Mouse (Mus musculus) urinary bladder, postnatal 4 days (tissue): ENCODE measurements around the gene Clint1.
"Not testable (repeated sequence)": the region's sequence is repeated elsewhere in the genome, so short reads cannot be mapped to it uniquely, and the experiment has no call there.

Experiments
- DNase-seq, 2 experiments: peaks; one replicate each; pipeline ENCODE4 v3.0.0; 2021 to 2022; ENCODE audit warnings: low spot score in 2 of 2

Gene Clint1

DNA sequence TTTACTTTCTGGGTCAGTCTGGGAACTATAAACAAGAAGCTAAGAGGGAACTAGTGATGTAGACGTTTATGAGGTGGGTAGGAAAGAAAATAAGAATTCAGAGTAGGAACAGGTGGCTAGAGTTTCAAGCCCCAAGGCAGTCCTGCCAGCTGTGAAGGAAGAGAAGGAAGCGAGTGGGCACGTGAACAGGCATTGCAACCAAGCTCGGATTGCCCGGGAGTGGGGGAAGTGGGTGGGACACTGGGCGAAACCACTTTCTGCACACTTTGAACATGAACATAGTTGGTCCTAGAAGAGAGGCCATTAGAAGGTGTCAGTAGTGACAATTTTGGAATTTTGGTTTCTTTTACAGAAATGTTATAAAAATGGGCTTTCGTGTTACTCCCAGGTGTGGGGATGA, 4.3 kb upstream of the Clint1 start:
- no peak for DNase-seq

DNA sequence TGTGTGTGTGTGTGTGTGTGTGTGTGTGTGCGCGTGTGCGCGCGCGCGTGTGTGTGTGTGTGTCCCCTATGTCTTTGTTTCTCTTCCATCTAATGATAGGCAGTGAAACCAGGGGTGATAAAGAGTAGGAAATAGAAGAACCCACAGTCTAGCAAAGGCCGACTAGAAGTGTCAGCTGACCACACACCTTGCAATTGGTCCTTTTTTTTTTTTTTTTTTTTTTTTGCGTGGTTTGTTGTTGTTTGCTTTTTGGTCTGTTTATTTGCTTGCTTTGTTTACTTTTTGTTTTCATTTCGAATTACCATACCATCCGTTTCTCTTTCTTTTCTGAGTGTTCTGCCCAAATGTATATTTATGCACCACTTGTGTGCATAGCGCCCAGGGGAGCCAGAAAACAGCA, 3.6 kb upstream of the Clint1 start:
- no peak for DNase-seq

DNA sequence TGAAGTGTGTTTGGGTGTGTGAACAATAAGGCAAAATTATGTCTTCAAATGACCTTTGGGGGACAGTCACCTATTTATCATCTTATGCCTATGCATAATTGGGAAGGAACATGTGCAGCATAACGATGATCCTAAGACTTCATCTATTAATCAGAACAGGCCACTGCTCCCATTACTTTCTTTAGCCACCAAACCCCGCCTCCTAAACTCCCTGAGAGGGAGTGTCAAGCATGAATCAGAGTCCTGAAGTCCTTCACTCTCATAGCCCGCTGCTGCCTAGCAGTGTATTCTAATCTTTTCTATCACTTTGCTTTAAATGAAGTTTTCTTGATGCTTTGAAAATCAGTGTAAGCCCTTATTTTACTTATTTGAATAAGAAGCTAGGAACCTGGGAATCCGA, 2.6 kb upstream of the Clint1 start:
- no peak for DNase-seq

- DNase-seq: no peak
Observed at GRCm38 (mm10) chr11:45849859-45850258, 2.0 kb upstream of the Clint1 start.

DNA sequence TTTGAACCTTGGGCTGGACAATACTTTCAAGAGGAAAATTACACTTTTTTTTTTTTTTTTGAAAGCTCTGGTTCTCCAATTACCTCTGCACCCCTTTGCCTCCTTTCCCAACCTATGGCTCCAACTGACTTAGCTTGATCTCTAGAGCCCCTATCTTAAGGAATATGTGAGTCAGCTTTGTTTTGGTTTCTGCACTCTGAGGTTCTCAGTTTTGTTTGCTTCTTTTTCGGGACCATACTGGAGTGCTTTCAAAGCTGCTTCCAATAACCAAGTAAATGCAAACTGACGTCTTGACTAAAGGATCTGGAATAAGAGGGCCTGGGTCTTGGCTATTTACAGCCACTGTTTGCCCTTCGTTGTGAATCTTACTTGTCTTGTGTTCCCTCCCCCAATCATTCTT, 1.5 kb upstream of the Clint1 start:
- no peak for DNase-seq

DNA sequence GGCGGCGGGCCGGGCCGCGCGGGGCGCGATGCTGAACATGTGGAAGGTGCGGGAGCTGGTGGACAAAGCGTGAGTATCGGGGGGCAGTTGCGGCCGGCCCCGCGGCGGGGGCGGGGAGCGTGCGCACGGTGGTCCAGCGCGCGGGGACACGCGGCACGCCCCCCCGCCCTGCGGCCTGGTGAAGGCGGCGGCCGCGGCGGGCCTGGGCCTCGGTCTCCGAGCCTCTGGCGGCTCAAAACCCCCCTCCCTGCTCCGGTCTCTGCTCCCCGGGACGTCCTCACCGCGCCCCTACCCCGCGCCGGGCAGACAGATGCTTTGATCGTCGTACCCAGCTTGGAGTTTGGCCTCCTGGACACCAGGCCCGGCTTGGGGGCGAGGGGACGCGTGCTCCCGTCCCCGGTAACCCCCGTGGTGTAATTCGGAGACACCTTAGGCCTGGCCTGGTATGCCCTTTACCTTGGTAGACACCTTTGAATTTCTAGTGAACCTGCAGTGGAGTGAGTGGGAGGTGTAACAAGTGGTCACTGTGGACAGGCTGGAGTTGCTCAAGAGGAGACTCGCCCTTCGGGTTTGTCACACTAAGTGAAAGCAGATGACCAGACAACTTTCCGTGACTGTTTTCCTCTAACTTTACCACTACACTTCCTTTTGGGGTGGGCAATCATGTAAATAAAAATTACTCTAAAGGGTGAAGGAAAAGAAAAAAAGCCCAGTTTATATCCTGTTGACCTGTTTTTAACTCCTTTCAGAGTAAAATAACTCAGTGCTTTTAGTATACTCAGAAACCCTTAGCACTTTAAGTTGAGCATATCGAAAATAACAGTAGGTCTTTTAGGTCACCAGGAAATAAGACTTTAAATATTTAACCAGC, 508 bp downstream of the Clint1 start:
- DNase-seq: peak in 1 of 2 experiments; percentile 22

DNA sequence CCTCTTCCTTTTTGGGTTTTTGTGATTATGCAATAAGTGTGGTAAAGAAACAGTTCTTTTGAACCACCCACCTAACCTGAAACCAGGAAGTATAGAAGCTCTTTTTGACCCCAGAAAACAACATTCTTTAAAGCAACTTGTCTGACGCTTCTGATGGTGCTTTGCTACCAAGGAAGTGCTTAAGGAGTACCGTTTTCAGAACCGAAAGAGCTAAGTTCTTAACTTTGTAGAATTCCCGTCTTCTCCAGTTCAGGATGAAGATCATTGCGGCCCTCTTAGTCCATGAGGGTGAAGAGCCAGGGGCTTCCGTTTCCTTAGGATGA, 1.1 kb downstream of the Clint1 start:
- no peak for DNase-seq

GRCm38 (mm10) chr11:45853916-45854315, 2.1 kb downstream of the Clint1 start:
- no peak for DNase-seq

DNA sequence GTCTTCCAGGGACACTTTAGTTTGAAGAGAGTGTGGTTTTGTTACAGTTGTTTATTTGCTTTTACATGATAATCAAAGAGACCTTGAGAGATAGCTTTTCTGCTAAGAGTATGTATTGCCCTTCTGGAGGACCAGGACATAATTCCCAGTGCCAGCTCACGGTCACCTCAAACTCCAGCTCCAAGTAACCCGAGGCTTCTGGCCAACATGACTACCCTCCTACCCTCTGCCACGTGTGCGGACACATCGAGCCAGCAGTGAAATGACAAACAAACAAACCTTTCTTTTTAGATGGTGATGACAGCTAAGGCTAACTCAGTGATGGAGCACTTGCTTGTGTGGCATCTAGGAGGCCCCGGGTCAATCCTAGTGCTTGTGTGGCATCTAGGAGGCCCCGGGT, 2.5 kb downstream of the Clint1 start:
- no peak for DNase-seq

DNA sequence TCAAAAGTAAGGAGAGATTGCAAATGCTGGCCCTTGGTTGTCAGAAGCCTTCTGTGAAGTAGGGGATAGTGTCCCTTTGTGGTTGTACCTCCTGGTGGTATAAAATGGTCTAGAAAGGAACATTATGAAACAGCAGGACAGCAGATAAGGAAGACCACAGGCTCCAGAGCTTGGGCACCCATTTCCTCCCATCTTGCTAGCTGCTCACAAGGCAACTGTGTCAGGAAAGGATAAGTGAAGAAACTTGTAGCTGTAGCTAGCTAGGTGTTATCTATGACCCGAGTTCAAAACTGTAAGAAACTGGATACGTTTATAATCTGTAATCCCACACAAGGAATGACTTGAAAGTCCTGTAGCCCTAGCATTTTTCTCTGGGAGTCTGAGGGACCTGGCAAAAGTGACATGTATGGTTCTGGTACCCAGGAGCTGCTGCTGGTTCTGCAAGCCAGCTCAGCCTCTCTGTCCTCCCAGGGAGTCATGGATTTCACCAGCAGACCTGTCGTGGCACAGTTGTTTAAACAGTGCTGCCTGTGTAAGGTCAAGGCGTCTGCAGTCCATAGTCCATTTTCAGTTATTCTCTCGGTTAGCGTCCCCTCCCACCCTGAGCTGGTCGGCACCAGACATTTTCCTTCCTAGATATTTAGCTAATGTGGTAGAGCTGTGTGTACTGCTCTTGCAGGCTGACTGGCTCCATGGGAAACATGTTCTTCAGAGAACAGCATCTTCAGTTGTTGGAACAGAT, 3.7 kb downstream of the Clint1 start:
- no peak for DNase-seq

- no peak for DNase-seq
Observed at GRCm38 (mm10) chr11:45856149-45856516, 4.3 kb downstream of the Clint1 start.

GRCm38 (mm10) chr11:45861334-45861733, 9.5 kb downstream of the Clint1 start:
- DNase-seq: no peak

DNA sequence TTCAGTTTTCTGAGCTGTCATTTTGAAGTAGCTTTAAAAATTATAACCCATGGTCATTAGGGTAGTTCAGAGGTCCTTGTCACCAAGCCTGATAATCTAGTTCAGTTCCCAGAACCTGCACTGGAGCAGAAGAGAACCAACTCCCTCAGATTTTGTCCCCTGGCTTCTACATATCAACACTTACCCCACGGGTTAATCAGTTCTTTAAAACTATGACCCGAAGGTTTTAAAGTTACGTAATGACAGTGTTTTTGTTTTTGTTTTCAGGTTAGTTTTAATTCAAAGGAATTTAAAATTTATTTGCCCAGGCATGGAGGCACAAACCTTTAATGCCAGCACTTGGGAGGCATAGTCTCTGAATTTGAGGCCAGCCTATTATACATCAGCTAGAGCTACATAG, 12.6 kb downstream of the Clint1 start:
- DNase-seq: no peak

DNA sequence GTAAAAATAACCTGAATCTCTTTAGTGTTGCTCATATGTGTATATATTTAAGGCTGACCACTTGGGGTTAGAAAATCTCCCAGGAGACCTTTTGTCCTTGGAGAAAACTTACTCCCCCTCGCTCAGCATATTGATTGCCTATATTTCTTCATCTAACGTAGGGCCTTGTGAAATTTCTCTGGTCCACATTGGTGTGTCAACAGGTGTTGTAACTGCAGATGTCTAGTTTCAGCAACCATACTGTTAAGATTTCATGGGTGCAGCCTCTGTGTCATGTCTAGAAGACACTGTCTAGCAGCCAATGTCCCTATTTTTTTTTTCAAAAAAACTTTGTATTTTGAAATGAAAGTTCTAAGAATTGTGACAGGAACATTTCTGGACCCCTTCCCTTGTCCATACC, 14.0 kb downstream of the Clint1 start:
- DNase-seq: no peak

DNA sequence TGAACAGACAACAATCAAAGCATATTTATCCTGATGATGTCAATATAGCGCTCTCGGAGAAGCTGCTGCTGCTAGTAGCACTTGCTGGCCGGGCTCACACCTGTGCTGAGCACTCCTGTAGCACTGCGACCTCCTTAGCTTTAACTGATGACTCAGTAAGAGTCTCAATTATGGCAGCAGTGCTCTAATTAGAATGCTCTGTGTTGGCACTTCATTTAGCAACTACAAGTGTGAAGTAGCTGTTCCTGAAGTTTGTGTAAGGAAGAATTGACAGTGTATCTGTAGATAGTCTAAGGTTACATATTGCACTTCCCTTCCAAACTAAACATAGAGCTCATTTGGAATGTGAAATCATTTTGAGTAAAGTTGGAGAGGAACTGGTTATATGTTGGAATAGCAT, 14.7 kb downstream of the Clint1 start:
- DNase-seq: no peak

GRCm38 (mm10) chr11:45873666-45874065, 21.8 kb downstream of the Clint1 start:
- no peak for DNase-seq

GRCm38 (mm10) chr11:45874251-45874650, 22.4 kb downstream of the Clint1 start:
- no peak for DNase-seq

DNA sequence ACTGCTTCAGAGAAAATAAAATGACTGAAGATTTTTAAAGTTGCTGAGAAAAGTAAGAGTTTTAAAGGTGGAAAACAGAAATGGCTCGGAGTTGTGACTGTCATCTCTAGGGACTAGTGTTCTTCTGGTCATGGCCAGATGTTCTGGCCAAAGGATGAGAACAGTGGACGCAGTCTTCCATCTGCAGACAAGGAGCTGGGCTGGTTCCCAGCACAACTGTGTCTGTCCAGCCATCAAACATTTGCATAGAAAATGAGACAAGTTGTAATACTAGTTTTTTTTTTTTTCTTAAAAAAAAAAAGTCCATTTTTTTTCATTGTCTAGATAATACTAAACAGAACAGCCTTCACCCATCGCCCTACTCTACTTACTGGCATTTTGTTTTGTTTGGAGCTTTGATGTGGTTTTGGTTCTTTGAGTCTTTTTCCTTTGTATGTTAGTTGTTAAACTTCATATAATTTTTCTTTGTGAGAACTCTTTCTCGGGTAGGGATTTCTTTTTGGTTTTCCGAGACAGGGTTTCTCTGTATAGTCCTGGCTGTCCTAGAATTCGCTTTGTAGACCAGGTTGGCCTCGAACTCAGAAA, 23.6 kb downstream of the Clint1 start:
- DNase-seq: no peak

- no peak for DNase-seq
Observed at GRCm38 (mm10) chr11:45876036-45876435, 24.2 kb downstream of the Clint1 start.

DNA sequence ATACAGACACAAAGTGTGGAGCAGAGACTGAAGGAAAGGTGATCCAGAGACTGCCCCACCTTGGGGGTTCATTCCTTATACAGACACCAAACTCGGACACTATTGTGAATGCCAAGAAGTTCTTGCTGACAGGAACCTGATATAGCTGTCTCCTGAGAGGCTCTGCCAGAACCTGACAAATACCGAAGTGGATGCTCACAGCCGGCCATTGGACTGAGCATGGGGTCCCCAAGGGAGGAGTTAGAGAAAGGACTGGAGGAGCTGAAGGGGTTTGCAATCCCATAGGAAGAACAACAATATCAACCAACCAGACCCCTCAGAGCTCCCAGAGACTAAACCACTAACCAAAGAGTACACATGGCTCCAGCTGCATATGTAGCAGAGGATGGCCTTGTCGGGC, 27.5 kb downstream of the Clint1 start:
- DNase-seq: not testable (repeated sequence)

- DNase-seq: peak in 1 of 2 experiments; percentile 24
Observed at GRCm38 (mm10) chr11:45881026-45881682, 29.3 kb downstream of the Clint1 start.

GRCm38 (mm10) chr11:45881683-45882068, 29.8 kb downstream of the Clint1 start:
- DNase-seq: no peak
